Mouse (Mus musculus): ENCODE measurements around the gene a. TPM values are rescaled to one million over a fixed set of nuclear protein-coding genes. Genes with fewer than 3 reads are reported as not detected.
"Not testable (repeated sequence)": the region's sequence is repeated elsewhere in the genome, so short reads cannot be mapped to it uniquely, and the experiment has no call there.

The a gene
- polyA plus RNA-seq, 1 experiment from 2014 or later, result not detected

GRCm38 (mm10) chr2:154893045-154893385, 101.8 kb downstream of the a start:
- DNase-seq (ENCODE audit: low read depth, low spot score) (peak; percentile 24), ATAC-seq (peak; percentile 25)
- no peak for TF ChIP-seq CTCF (IDR thresholded peaks at IDR 0.05)
- ChIA-PET POLR2A (no interaction called here), CTCF (interaction anchor here (1.7 kb wide), 1 partner anchor 240 kb away, joined by 3 read pairs; the partner anchor contains the start of gene Itch)
- in situ Hi-C loops (cut with MboI; ENCODE audit: low pct_unique_long_range_greater_than_20kb), result no loop called here
- H3K27me3 ChIP-seq, result peaks cover 8% of the 10 kb centered on the region

- no peak for TF ChIP-seq CTCF (IDR thresholded peaks at IDR 0.05)
- ChIA-PET CTCF (interaction anchor here (1.7 kb wide), 1 partner anchor 240 kb away, joined by 3 read pairs; the partner anchor contains the start of gene Itch), POLR2A (no interaction called here)
- DNase-seq (ENCODE audit: low read depth, low spot score) (no peak), ATAC-seq (no peak)
- H3K27me3 ChIP-seq, result peaks cover 8% of the 10 kb centered on the region
- in situ Hi-C loops (cut with MboI; ENCODE audit: low pct_unique_long_range_greater_than_20kb), result no loop called here
Observed at GRCm38 (mm10) chr2:154893548-154893947, 102.3 kb downstream of the a start.

GRCm38 (mm10) chr2:154899004-154899403, 107.8 kb downstream of the a start:
- CTCF ChIA-PET; DNase-seq (ENCODE audit: low read depth, low spot score); ATAC-seq; in situ Hi-C loops (cut with MboI; ENCODE audit: low pct_unique_long_range_greater_than_20kb); H3K27me3 ChIP-seq; POLR2A ChIA-PET: not testable (repeated sequence)

GRCm38 (mm10) chr2:154899412-154899811, 108.2 kb downstream of the a start:
- in situ Hi-C loops (cut with MboI; ENCODE audit: low pct_unique_long_range_greater_than_20kb); DNase-seq (ENCODE audit: low read depth, low spot score); CTCF ChIA-PET; POLR2A ChIA-PET; ATAC-seq; H3K27me3 ChIP-seq: not testable (repeated sequence)

- ATAC-seq, result no peak
- no peak for TF ChIP-seq CTCF (IDR thresholded peaks at IDR 0.05)
- DNase-seq (ENCODE audit: low read depth, low spot score), result peak; percentile 39
- ChIA-PET POLR2A (no interaction called here), CTCF (no interaction called here)
- H3K27me3 ChIP-seq, result peaks cover 6% of the 10 kb centered on the region
- in situ Hi-C loops (cut with MboI; ENCODE audit: low pct_unique_long_range_greater_than_20kb), result loop anchor here (5.0 kb wide), 1 partner anchor 145 kb away; no protein-coding TSS in a partner anchor
Observed at GRCm38 (mm10) chr2:154902111-154902510, 110.9 kb downstream of the a start.

GRCm38 (mm10) chr2:154905796-154906195, 114.6 kb downstream of the a start:
- CTCF ChIA-PET, result no interaction called here
- DNase-seq (ENCODE audit: low read depth, low spot score) (no peak), ATAC-seq (no peak)
- in situ Hi-C loops (cut with MboI; ENCODE audit: low pct_unique_long_range_greater_than_20kb), result no loop called here
- POLR2A ChIA-PET, result interaction anchor here (0.6 kb wide), 1 partner anchor 167 kb away, joined by 3 read pairs; no protein-coding TSS in a partner anchor
- no peaks in the 10 kb centered on the region for H3K27me3 ChIP-seq
- TF ChIP-seq CTCF (IDR thresholded peaks at IDR 0.05), result no peak

- ATAC-seq; H3K27me3 ChIP-seq; CTCF ChIA-PET; in situ Hi-C loops (cut with MboI; ENCODE audit: low pct_unique_long_range_greater_than_20kb); POLR2A ChIA-PET; DNase-seq (ENCODE audit: low read depth, low spot score): not testable (repeated sequence)
- peak; percentile 19 for TF ChIP-seq CTCF (IDR thresholded peaks at IDR 0.05)
Observed at GRCm38 (mm10) chr2:154908223-154908622, 117.0 kb downstream of the a start.

- CTCF ChIA-PET, result interaction anchor here (1.0 kb wide), 1 partner anchor 16 kb away, joined by 4 read pairs; no protein-coding TSS in a partner anchor
- ATAC-seq, result no peak
- TF ChIP-seq CTCF (IDR thresholded peaks at IDR 0.05), result peak; percentile 41
- POLR2A ChIA-PET, result no interaction called here
- H3K27me3 ChIP-seq, result no peaks in the 10 kb centered on the region
- in situ Hi-C loops (cut with MboI; ENCODE audit: low pct_unique_long_range_greater_than_20kb), result no loop called here
- DNase-seq (ENCODE audit: low read depth, low spot score), result no peak
Observed at GRCm38 (mm10) chr2:154909789-154910188, 118.6 kb downstream of the a start.

GRCm38 (mm10) chr2:154915922-154916541, 124.8 kb downstream of the a start:
- DNase-seq (ENCODE audit: low read depth, low spot score) (no peak), ATAC-seq (no peak)
- CTCF ChIA-PET, result interaction anchor here (0.9 to 1.5 kb wide), 4 partner anchors 9 to 24 kb away, joined by 3 to 5 read pairs (median 3); no protein-coding TSS in a partner anchor
- POLR2A ChIA-PET, result no interaction called here
- TF ChIP-seq CTCF (IDR thresholded peaks at IDR 0.05), result no peak
- H3K27me3 ChIP-seq, result peaks cover 4% of the 10 kb centered on the region
- in situ Hi-C loops (cut with MboI; ENCODE audit: low pct_unique_long_range_greater_than_20kb), result loop anchor here (5.0 kb wide), 1 partner anchor 56 kb away; no protein-coding TSS in a partner anchor

GRCm38 (mm10) chr2:154916547-154916946, 125.3 kb downstream of the a start:
- H3K27me3 ChIP-seq, result peaks cover 4% of the 10 kb centered on the region
- peak; percentile 48 for TF ChIP-seq CTCF (IDR thresholded peaks at IDR 0.05)
- in situ Hi-C loops (cut with MboI; ENCODE audit: low pct_unique_long_range_greater_than_20kb), result loop anchor here (5.0 kb wide), 1 partner anchor 56 kb away; no protein-coding TSS in a partner anchor
- no peak for ATAC-seq
- POLR2A ChIA-PET, result no interaction called here
- CTCF ChIA-PET, result interaction anchor here (0.9 to 1.5 kb wide), 4 partner anchors 9 to 23 kb away, joined by 3 to 5 read pairs (median 3); no protein-coding TSS in a partner anchor
- DNase-seq (ENCODE audit: low read depth, low spot score), result no peak

GRCm38 (mm10) chr2:154917866-154918641, 126.9 kb downstream of the a start:
- in situ Hi-C loops (cut with MboI; ENCODE audit: low pct_unique_long_range_greater_than_20kb), result loop anchor here (5.0 kb wide), 1 partner anchor 54 kb away; no protein-coding TSS in a partner anchor
- ChIA-PET POLR2A (no interaction called here), CTCF (no interaction called here)
- no peak for ATAC-seq
- peaks cover 4% of the 10 kb centered on the region for H3K27me3 ChIP-seq
- TF ChIP-seq CTCF (IDR thresholded peaks at IDR 0.05), result no peak
- DNase-seq (ENCODE audit: low read depth, low spot score), result no peak

All from Patski (cell line).